Mouse (Mus musculus): Measurements from ENCODE around the gene Ube2r2. TPM values are rescaled to one million over a fixed set of nuclear protein-coding genes. Genes with fewer than 3 reads are reported as not detected.

Gene Ube2r2
- total RNA-seq (2014; rRNA removed) (49.9 TPM in 2 replicates), polyA plus RNA-seq (2015; fragmentation: Nextera tagmentation; extraction: Ambion mirVana) (41.0 and 50.4 TPM in 2 replicates)

DNA sequence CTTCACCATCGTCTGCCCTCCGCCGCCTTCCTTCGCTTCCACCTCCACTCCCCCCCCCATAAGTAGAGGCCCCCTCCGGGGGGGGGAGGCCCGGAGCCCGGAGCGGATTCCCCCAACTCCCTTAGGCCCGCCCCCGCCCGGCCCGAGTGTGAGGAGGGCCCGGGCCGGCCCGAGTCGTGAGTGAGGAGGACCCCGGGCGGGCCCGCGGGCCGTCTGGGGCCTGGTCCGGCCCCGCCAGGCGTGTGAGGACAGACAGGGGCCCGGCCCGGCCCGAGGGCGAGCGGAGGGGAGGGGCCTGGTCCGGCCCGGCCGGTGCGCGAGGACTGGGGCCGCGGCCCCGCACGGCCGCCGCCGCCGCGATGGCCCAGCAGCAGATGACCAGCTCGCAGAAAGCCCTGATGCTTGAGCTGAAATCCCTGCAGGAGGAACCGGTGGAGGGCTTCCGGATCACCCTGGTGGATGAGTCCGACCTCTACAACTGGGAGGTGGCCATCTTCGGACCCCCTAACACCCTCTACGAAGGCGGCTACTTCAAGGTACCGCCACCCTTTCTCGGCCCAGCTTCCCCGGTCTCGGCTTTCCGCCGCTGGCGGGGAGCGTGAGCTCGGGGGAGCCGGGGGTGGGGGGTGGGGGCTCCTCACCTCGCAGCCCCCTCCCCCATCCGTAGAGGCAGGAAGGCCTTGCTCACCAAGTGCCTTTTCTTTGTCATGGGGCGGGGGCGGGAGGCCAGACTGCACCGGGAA is at the start of gene Ube2r2:
Gene Ube2r2 (plus strand): TSS at position 33 of the 743 bp plus-strand sequence.
- peak; percentile 70 for DNase-seq (ENCODE audit: low spot score)
- no peaks in the 10 kb centered on the region for H3K27me3 ChIP-seq (ENCODE audit: insufficient read depth, low read length)
- peak within 1 kb of the TSS; percentile 99 for H3K9ac ChIP-seq (replicated peaks; ENCODE audit: low read length, poor library complexity, severe bottlenecking)
- peak within 1 kb of the TSS; percentile 97 for H3K27ac ChIP-seq (ENCODE audit: low read depth, low read length)
- ATAC-seq (ENCODE audit: low FRiP score): peak; percentile 74
- H3K4me2 ChIP-seq (ENCODE audit: low read depth, low read length, poor library complexity, severe bottlenecking): peak within 1 kb of the TSS; percentile 74
- peaks cover 4% of the 10 kb centered on the region; the same call in 1 of the 2 replicates for H3K36me3 ChIP-seq (ENCODE audit: insufficient read depth, low read length)
- TF ChIP-seq CTCF (IDR thresholded peaks at IDR 0.05): peak; percentile 23; the same call in 1 of the 2 replicates
- peak within 1 kb of the TSS; percentile 99 for H3K4me3 ChIP-seq (ENCODE audit: low read depth, low read length)
- no peaks in the 10 kb centered on the region for H3K4me1 ChIP-seq (ENCODE audit: insufficient read depth, low read length)
- H3K9me3 ChIP-seq (ENCODE audit: low read length): no peaks in the 10 kb centered on the region
- 0% methylated on average over 33 of the region's 65 CpGs for WGBS

DNA sequence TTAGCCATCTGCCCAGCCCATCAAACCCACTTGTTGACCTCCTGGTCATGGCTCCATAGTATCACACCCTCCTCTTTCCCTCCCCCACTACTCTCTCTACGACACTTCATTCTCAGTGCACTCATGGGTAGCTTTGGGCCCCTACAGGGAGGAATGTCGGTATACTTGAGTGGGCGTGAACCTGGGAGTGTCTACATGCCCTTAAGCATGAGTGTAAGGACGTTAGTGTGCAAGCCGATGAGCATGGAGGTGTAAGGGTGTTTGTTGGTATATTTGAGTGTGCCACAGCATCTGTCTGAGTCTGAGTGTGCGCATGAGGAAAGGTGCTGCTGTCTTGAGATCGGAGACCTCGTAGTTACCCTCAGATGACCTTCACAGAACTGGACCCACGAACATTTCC is 48.6 kb upstream of the Ube2r2 start:
- no peak for ATAC-seq (ENCODE audit: low FRiP score)

GRCm38 (mm10) chr4:41087459-41088298 is 47.9 kb upstream of the Ube2r2 start:
- Histone ChIP-seq H3K9me3 (ENCODE audit: low read length) (no peaks in the 10 kb centered on the region), H3K4me3 (ENCODE audit: low read depth, low read length) (no peak overlapping the region), H3K4me2 (ENCODE audit: low read depth, low read length, poor library complexity, severe bottlenecking) (no peak overlapping the region), H3K27ac (ENCODE audit: low read depth, low read length) (no peak overlapping the region), H3K27me3 (ENCODE audit: insufficient read depth, low read length) (no peaks in the 10 kb centered on the region), H3K36me3 (ENCODE audit: insufficient read depth, low read length) (no peaks in the 10 kb centered on the region), H3K9ac (replicated peaks; ENCODE audit: low read length, poor library complexity, severe bottlenecking) (no peak overlapping the region), H3K4me1 (ENCODE audit: insufficient read depth, low read length) (no peaks in the 10 kb centered on the region)
- ATAC-seq (ENCODE audit: low FRiP score) (no peak), DNase-seq (ENCODE audit: low spot score) (no peak)
- no peak for TF ChIP-seq CTCF (IDR thresholded peaks at IDR 0.05)
- 89% methylated on average over 16 of the region's 16 CpGs for WGBS

More for the DNA sequence above, 48.6 kb upstream of the Ube2r2 start:
- Histone ChIP-seq H3K36me3 (ENCODE audit: insufficient read depth, low read length) (no peaks in the 10 kb centered on the region), H3K4me3 (ENCODE audit: low read depth, low read length) (no peak overlapping the region), H3K9ac (replicated peaks; ENCODE audit: low read length, poor library complexity, severe bottlenecking) (no peak overlapping the region), H3K4me2 (ENCODE audit: low read depth, low read length, poor library complexity, severe bottlenecking) (no peak overlapping the region), H3K27ac (ENCODE audit: low read depth, low read length) (no peak overlapping the region), H3K9me3 (ENCODE audit: low read length) (no peaks in the 10 kb centered on the region), H3K4me1 (ENCODE audit: insufficient read depth, low read length) (no peaks in the 10 kb centered on the region), H3K27me3 (ENCODE audit: insufficient read depth, low read length) (no peaks in the 10 kb centered on the region)
- DNase-seq (ENCODE audit: low spot score): no peak
- 81% methylated on average over 9 of the region's 9 CpGs for WGBS
- TF ChIP-seq CTCF (IDR thresholded peaks at IDR 0.05): no peak

DNA sequence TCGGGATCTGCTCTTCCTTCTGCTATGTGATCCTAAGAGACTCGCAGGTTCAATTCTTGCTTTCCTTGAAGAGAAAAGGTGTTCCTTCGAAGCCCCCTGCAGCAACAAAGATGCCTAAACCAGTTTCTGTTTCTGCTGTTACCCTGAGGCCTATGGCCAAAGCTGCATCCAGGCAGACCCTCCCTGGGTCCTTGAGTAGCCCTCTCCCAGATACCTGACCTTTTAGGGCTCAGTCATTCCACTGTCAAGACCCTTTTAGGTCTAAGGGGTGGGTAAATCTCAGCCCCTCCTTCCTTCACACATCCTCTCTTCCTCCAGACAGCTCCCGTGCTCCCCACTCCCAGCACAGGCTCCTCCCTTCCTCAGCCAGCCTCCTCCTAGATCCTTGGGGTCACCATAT is 46.4 kb upstream of the Ube2r2 start:
- Histone ChIP-seq H3K4me2 (ENCODE audit: low read depth, low read length, poor library complexity, severe bottlenecking) (no peak overlapping the region), H3K36me3 (ENCODE audit: insufficient read depth, low read length) (no peaks in the 10 kb centered on the region), H3K27me3 (ENCODE audit: insufficient read depth, low read length) (no peaks in the 10 kb centered on the region), H3K4me3 (ENCODE audit: low read depth, low read length) (no peak overlapping the region), H3K4me1 (ENCODE audit: insufficient read depth, low read length) (no peaks in the 10 kb centered on the region), H3K9me3 (ENCODE audit: low read length) (no peaks in the 10 kb centered on the region), H3K27ac (ENCODE audit: low read depth, low read length) (no peak overlapping the region), H3K9ac (replicated peaks; ENCODE audit: low read length, poor library complexity, severe bottlenecking) (no peak overlapping the region)
- 82% methylated on average over 4 of the region's 4 CpGs for WGBS
- ATAC-seq (ENCODE audit: low FRiP score) (no peak), DNase-seq (ENCODE audit: low spot score) (no peak)
- no peak for TF ChIP-seq CTCF (IDR thresholded peaks at IDR 0.05)

DNA sequence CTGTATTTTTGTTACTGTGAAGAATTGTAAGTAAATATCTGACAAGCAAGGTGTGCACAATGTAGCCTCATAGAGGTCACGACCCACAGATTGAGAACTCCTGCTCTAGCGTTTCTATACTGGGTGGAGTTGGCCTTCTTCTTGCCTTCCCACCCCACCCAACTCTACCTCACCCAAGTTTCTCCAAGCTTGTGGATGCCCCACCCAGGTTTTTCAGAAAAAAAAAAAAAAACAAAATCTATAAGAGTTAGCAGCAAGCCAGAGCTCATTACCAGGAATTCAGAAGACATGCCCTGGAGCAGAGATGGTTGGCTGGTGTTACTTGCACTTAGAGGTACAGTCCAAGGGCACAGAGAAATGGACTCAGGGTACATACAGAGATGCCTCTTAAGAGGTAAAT is 45.8 kb upstream of the Ube2r2 start:
- Histone ChIP-seq H3K4me3 (ENCODE audit: low read depth, low read length) (no peak overlapping the region), H3K9me3 (ENCODE audit: low read length) (no peaks in the 10 kb centered on the region), H3K9ac (replicated peaks; ENCODE audit: low read length, poor library complexity, severe bottlenecking) (no peak overlapping the region), H3K4me1 (ENCODE audit: insufficient read depth, low read length) (no peaks in the 10 kb centered on the region), H3K36me3 (ENCODE audit: insufficient read depth, low read length) (no peaks in the 10 kb centered on the region), H3K27me3 (ENCODE audit: insufficient read depth, low read length) (no peaks in the 10 kb centered on the region), H3K4me2 (ENCODE audit: low read depth, low read length, poor library complexity, severe bottlenecking) (no peak overlapping the region), H3K27ac (ENCODE audit: low read depth, low read length) (no peak overlapping the region)
- no peak for DNase-seq (ENCODE audit: low spot score)
- no peak for TF ChIP-seq CTCF (IDR thresholded peaks at IDR 0.05)
- WGBS: 93% methylated on average over 2 of the region's 2 CpGs
- ATAC-seq (ENCODE audit: low FRiP score): no peak

DNA sequence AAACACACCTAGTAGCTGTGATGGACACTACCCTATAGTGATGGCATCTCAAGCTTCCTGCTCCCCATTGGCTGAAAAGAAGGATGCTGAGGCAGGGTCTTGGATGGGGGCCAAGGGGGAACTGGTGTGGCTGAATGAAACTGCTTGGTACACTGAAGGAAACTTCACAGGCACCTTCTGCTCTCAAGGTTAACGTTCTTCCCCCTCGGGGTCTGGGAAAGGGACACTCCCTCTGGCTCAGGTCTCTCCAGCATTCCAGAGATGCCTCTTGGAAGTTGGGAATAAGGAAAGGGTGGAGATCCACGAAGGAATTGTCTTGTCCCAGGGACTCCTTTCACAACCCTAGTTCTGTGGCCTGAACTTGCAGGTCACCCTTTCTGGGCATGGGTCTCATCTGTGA is 44.2 kb upstream of the Ube2r2 start:
- ATAC-seq (ENCODE audit: low FRiP score) (no peak), DNase-seq (ENCODE audit: low spot score) (no peak)
- Histone ChIP-seq H3K9ac (replicated peaks; ENCODE audit: low read length, poor library complexity, severe bottlenecking) (no peak overlapping the region), H3K9me3 (ENCODE audit: low read length) (no peaks in the 10 kb centered on the region), H3K27me3 (ENCODE audit: insufficient read depth, low read length) (no peaks in the 10 kb centered on the region), H3K4me2 (ENCODE audit: low read depth, low read length, poor library complexity, severe bottlenecking) (no peak overlapping the region), H3K27ac (ENCODE audit: low read depth, low read length) (no peak overlapping the region), H3K4me1 (ENCODE audit: insufficient read depth, low read length) (no peaks in the 10 kb centered on the region), H3K36me3 (ENCODE audit: insufficient read depth, low read length) (no peaks in the 10 kb centered on the region), H3K4me3 (ENCODE audit: low read depth, low read length) (no peak overlapping the region)
- WGBS: 59% methylated on average over 3 of the region's 3 CpGs
- no peak for TF ChIP-seq CTCF (IDR thresholded peaks at IDR 0.05)
